In genomic region chr5:20791793-20792554, GRCm38 (mm10) we compare ENCODE assay signal across 9 mouse cellular contexts.
DNase-seq lines count a peak whose midpoint lies in the region; ATAC-seq and TF ChIP-seq lines count a peak whose summit lies in the region.
"Had no signal": no experiment of that assay in that cellular context is flagged by ENCODE, and none has a peak within 500 bp of the region (broad histone marks: within the 10 kb centered on the region; RNA-seq: fewer than 3 reads in every experiment).

No protein-coding gene starts in this region.

- ATAC-seq in lung, postnatal 0 days = no peak
- no peak for ATAC-seq in erythroid progenitor cell, adult 5-6 weeks (replicated peaks; ENCODE audit: low FRiP score, poor library complexity, severe bottlenecking)

- 79% methylated on average over 10 of the region's 10 CpGs for WGBS in lung, postnatal 0 days

- no peak overlapping the region for H3K4me3 ChIP-seq in lung, postnatal 0 days (ENCODE audit: low read depth, low read length)
- H3K4me3 ChIP-seq in brown adipose tissue, adult 24 weeks (ENCODE audit: insufficient read depth, low read depth, low read length) = no peak overlapping the region
- H3K4me3 ChIP-seq: hindbrain, embryonic 15.5 days had no signal

- no peak overlapping the region for H3K4me2 ChIP-seq in lung, postnatal 0 days (replicated peaks; ENCODE audit: low read depth, low read length)
- H3K4me2 ChIP-seq: hindbrain, embryonic 15.5 days had no signal

- H3K9ac ChIP-seq in lung, postnatal 0 days (replicated peaks; ENCODE audit: low read depth) = no peak overlapping the region
- H3K9ac ChIP-seq: hindbrain, embryonic 15.5 days had no signal

- no peaks in the 10 kb centered on the region for H3K4me1 ChIP-seq in lung, postnatal 0 days (ENCODE audit: insufficient read depth, low read depth, low read length)
- no peaks in the 10 kb centered on the region for H3K4me1 ChIP-seq in brown adipose tissue, adult 24 weeks (ENCODE audit: control insufficient read depth, insufficient read depth, insufficient read length, low read length)
- H3K4me1 ChIP-seq: hindbrain, embryonic 15.5 days had no signal

- H3K27ac ChIP-seq in lung, postnatal 0 days (ENCODE audit: low read length) = no peak overlapping the region
- peak overlapping the region; percentile 81 for H3K27ac ChIP-seq in brown adipose tissue, adult 24 weeks (replicated peaks; ENCODE audit: low read depth, low read length)
- H3K27ac ChIP-seq: hindbrain, embryonic 15.5 days had no signal

- H3K27me3 ChIP-seq in lung, postnatal 0 days (replicated peaks; ENCODE audit: insufficient read depth, low read length) = no peaks in the 10 kb centered on the region
- H3K27me3 ChIP-seq: hindbrain, embryonic 15.5 days had no signal

- no peaks in the 10 kb centered on the region for H3K36me3 ChIP-seq in lung, postnatal 0 days (ENCODE audit: insufficient read depth, low read length)

- peak; percentile 38 for DNase-seq in lung, postnatal 36 days
- no peak for DNase-seq in lung, postnatal 0 days (ENCODE audit: low spot score)
- peak; percentile 59 for DNase-seq in induced T-regulatory cell, adult 2 months (ENCODE audit: low read depth)
- peak; percentile 5 for DNase-seq in naive thymus-derived CD4-positive, alpha-beta T cell, adult 2 months (ENCODE audit: low read depth)
- DNase-seq in right cerebral cortex, postnatal 10 days (ENCODE audit: low spot score in 2 of 2) = no peak
- no peak for DNase-seq in left cerebral cortex, postnatal 10 days (ENCODE audit: extremely low spot score in 1 of 2, low spot score in 2 of 2)

- intact Hi-C loops in left cerebral cortex, postnatal 10 days (cut with DNase I) = no loop called here

- TF ChIP-seq EP300 in lung, postnatal 0 days (IDR thresholded peaks at IDR 0.05) = no peak

- TF ChIP-seq CTCF in lung, postnatal 0 days (IDR thresholded peaks at IDR 0.05) = no peak

- H3K9me3 ChIP-seq in lung, postnatal 0 days (ENCODE audit: low read length) = no peaks in the 10 kb centered on the region
- H3K9me3 ChIP-seq: hindbrain, embryonic 15.5 days had no signal

Comparison
In these comparisons a context has a peak if more than half of its experiments do, and no peak if none do; other contexts are left out.
1. DNase-seq: peak in lung, postnatal 36 days (single experiment), induced T-regulatory cell, adult 2 months (single experiment) and naive thymus-derived CD4-positive, alpha-beta T cell, adult 2 months (single experiment); none in lung, postnatal 0 days (single experiment), right cerebral cortex, postnatal 10 days (0 of 2) and left cerebral cortex, postnatal 10 days (0 of 2).